Mouse (Mus musculus) v-Abl transformed pro-B cells (cell line): Measurements from ENCODE around the gene Wfdc2.

ENCODE experiments used
- in situ Hi-C, 2 experiments: fragments of 400-800 bp; cut with MboI; formaldehyde crosslinking; loops; one replicate each; pipeline ENCODE4 v1.15.1; 2025; ENCODE audit not compliant: unreplicated experiment in 2 of 2

The Wfdc2 gene

GRCm38 (mm10) chr2:164562391-164563188 is at the start of gene Wfdc2:
TSS of gene Wfdc2 (plus strand) at chr2:164562413.
- in situ Hi-C loops, result no loop called here

GRCm38 (mm10) chr2:164513389-164513788 is 48.8 kb upstream of the Wfdc2 start:
- in situ Hi-C loops, result no loop called here

GRCm38 (mm10) chr2:164514916-164515315 is 47.3 kb upstream of the Wfdc2 start:
- in situ Hi-C loops, result loop anchor here (5.0 kb wide), 2 partner anchors 53 to 98 kb away; partner anchors contain the start of gene Gm20458 (in 2 of the 2)

- in situ Hi-C loops, result loop anchor here (5.0 kb wide), 2 partner anchors 54 to 99 kb away; partner anchors contain the start of gene Gm20458 (in 2 of the 2)
Measured at GRCm38 (mm10) chr2:164515897-164516296, 46.3 kb upstream of the Wfdc2 start.

- in situ Hi-C loops, result loop anchor here (5.0 kb wide), 2 partner anchors 54 to 99 kb away; partner anchors contain the start of gene Gm20458 (in 2 of the 2)
Measured at GRCm38 (mm10) chr2:164516592-164516991, 45.6 kb upstream of the Wfdc2 start.

- in situ Hi-C loops, result loop anchor here (5.0 kb wide), 2 partner anchors 55 to 100 kb away; partner anchors contain the start of gene Gm20458 (in 2 of the 2)
Measured at GRCm38 (mm10) chr2:164517485-164518221, 44.6 kb upstream of the Wfdc2 start.

- in situ Hi-C loops, result loop anchor here (5.0 kb wide), 2 partner anchors 56 to 101 kb away; partner anchors contain the start of gene Gm20458 (in 2 of the 2)
Measured at GRCm38 (mm10) chr2:164518266-164519170, 43.7 kb upstream of the Wfdc2 start.

GRCm38 (mm10) chr2:164519171-164519526 is 43.1 kb upstream of the Wfdc2 start:
- in situ Hi-C loops, result loop anchor here (5.0 kb wide), 2 partner anchors 57 to 102 kb away; partner anchors contain the start of gene Gm20458 (in 2 of the 2)

- in situ Hi-C loops, result no loop called here
Measured at GRCm38 (mm10) chr2:164520782-164521181, 41.4 kb upstream of the Wfdc2 start.

GRCm38 (mm10) chr2:164521841-164522240 is 40.4 kb upstream of the Wfdc2 start:
- in situ Hi-C loops, result no loop called here

GRCm38 (mm10) chr2:164522280-164522679 is 39.9 kb upstream of the Wfdc2 start:
- in situ Hi-C loops, result no loop called here

GRCm38 (mm10) chr2:164523301-164523773 is 38.9 kb upstream of the Wfdc2 start:
- in situ Hi-C loops, result no loop called here

- in situ Hi-C loops, result no loop called here
Measured at GRCm38 (mm10) chr2:164528557-164528956, 33.7 kb upstream of the Wfdc2 start.

- in situ Hi-C loops, result loop anchor here in 1 of 2 experiments (10.0 kb wide), 1 partner anchor 194 kb away; no protein-coding TSS in a partner anchor
Measured at GRCm38 (mm10) chr2:164531169-164531568, 31.0 kb upstream of the Wfdc2 start.

- in situ Hi-C loops, result loop anchor here in 1 of 2 experiments (10.0 kb wide), 1 partner anchor 190 kb away; no protein-coding TSS in a partner anchor
Measured at GRCm38 (mm10) chr2:164534315-164534714, 27.9 kb upstream of the Wfdc2 start.

GRCm38 (mm10) chr2:164537003-164537402 is 25.2 kb upstream of the Wfdc2 start:
- in situ Hi-C loops, result loop anchor here in 1 of 2 experiments (10.0 kb wide), 1 partner anchor 188 kb away; no protein-coding TSS in a partner anchor

GRCm38 (mm10) chr2:164540652-164541427 is 21.4 kb upstream of the Wfdc2 start:
- in situ Hi-C loops, result no loop called here

- in situ Hi-C loops, result no loop called here
Measured at GRCm38 (mm10) chr2:164542132-164542531, 20.1 kb upstream of the Wfdc2 start.

- in situ Hi-C loops, result no loop called here
Measured at GRCm38 (mm10) chr2:164542598-164542997, 19.6 kb upstream of the Wfdc2 start.
